ENCODE assay signal across 24 mouse cellular contexts in genomic region chr1:90552644-90553043, GRCm38 (mm10). TPM values are rescaled to one million over a fixed set of nuclear protein-coding genes. Genes with fewer than 3 reads are reported as not detected.
DNase-seq lines count a peak whose midpoint lies in the region; ATAC-seq lines count a peak whose summit lies in the region.
"Had no signal": no experiment of that assay in that cellular context is flagged by ENCODE, and none has a peak within 500 bp of the region (broad histone marks: within the 10 kb centered on the region; RNA-seq: fewer than 3 reads in every experiment).

No protein-coding gene starts in this region.

- ATAC-seq in heart, embryonic 13.5 days (ENCODE audit: extremely low read depth, insufficient number of reproducible peaks, low FRiP score, low TSS enrichment), result no peak
- ATAC-seq in embryonic facial prominence, embryonic 15.5 days (ENCODE audit: insufficient number of reproducible peaks, low FRiP score, low TSS enrichment, low read depth), result 0 out of 2 replicates have a peak, but pooled peaks have one; percentile 29
- ATAC-seq: CD4-positive, CD25-positive, alpha-beta regulatory T cell, adult 4 months; forebrain, embryonic 15.5 days; intestine, embryonic 15.5 days had no signal

- H3K9ac ChIP-seq in heart, embryonic 13.5 days, result no peak overlapping the region
- no peak overlapping the region for H3K9ac ChIP-seq in embryonic facial prominence, embryonic 15.5 days
- H3K9ac ChIP-seq: forebrain, embryonic 15.5 days; heart, embryonic 12.5 days; hindbrain, embryonic 14.5 days; intestine, embryonic 15.5 days had no signal

- H3K27me3 ChIP-seq in heart, embryonic 13.5 days (replicated peaks), result no peaks in the 10 kb centered on the region
- H3K27me3 ChIP-seq in embryonic facial prominence, embryonic 15.5 days, result no peaks in the 10 kb centered on the region
- H3K27me3 ChIP-seq: forebrain, embryonic 15.5 days; heart, embryonic 12.5 days; intestine, embryonic 15.5 days had no signal

- 0 out of 2 replicates have a peak overlapping the region, but pooled peaks have one; percentile 48 for H3K27ac ChIP-seq in heart, embryonic 13.5 days (replicated peaks)
- no peak overlapping the region; the same call in 1 of the 2 replicates for H3K27ac ChIP-seq in embryonic facial prominence, embryonic 15.5 days (replicated peaks)
- H3K27ac ChIP-seq: forebrain, embryonic 10.5 days; forebrain, embryonic 15.5 days; hindbrain, embryonic 14.5 days; intestine, embryonic 15.5 days had no signal

- H3K4me1 ChIP-seq in heart, embryonic 13.5 days, result 0 out of 2 replicates have a peak, but pooled peaks cover 2% of the 10 kb centered on the region
- H3K4me1 ChIP-seq in embryonic facial prominence, embryonic 15.5 days, result peaks cover 15% of the 10 kb centered on the region
- H3K4me1 ChIP-seq: forebrain, embryonic 15.5 days; intestine, embryonic 15.5 days had no signal

- no peak overlapping the region for H3K4me3 ChIP-seq in heart, embryonic 13.5 days
- H3K4me3 ChIP-seq in embryonic facial prominence, embryonic 15.5 days (replicated peaks), result no peak overlapping the region
- H3K4me3 ChIP-seq: erythroblast, embryonic 14.5 days; forebrain, embryonic 10.5 days; forebrain, embryonic 15.5 days; heart, embryonic 12.5 days; intestine, embryonic 15.5 days had no signal

- no peak for DNase-seq in heart, adult 8-10 months (ENCODE audit: low spot score)
- DNase-seq in 3T3-L1 (ENCODE audit: low read depth, low spot score) (peak; percentile 14), NIH3T3 (ENCODE audit: low read depth) (peak; percentile 50)
- DNase-seq in adrenal gland, postnatal 14 days, result no peak
- DNase-seq in frontal cortex, adult 2 months (ENCODE audit: extremely low spot score in 1 of 2, low spot score in 1 of 2), result no peak
- no peak for DNase-seq in gastrocnemius, postnatal 25 days
- DNase-seq: adrenal gland, postnatal 10 days; B cell, adult 2 months; cerebellum, adult 11-12 months; cerebellum, adult 9-10 months; cerebellum, postnatal 25 days; gastrocnemius, postnatal 10 days; heart, postnatal 4 days; kidney, adult 18-20 months had no signal

- no peaks in the 10 kb centered on the region for H3K9me3 ChIP-seq in heart, embryonic 13.5 days
- H3K9me3 ChIP-seq in embryonic facial prominence, embryonic 15.5 days (replicated peaks), result no peaks in the 10 kb centered on the region
- H3K9me3 ChIP-seq: forebrain, embryonic 10.5 days; forebrain, embryonic 15.5 days; intestine, embryonic 15.5 days had no signal

- H3K4me2 ChIP-seq in heart, embryonic 13.5 days, result no peak overlapping the region
- no peak overlapping the region for H3K4me2 ChIP-seq in embryonic facial prominence, embryonic 15.5 days (replicated peaks)
- H3K4me2 ChIP-seq: forebrain, embryonic 15.5 days; heart, embryonic 12.5 days; hindbrain, embryonic 14.5 days; intestine, embryonic 15.5 days had no signal

- H3K36me3 ChIP-seq in heart, embryonic 13.5 days, result no peaks in the 10 kb centered on the region
- no peaks in the 10 kb centered on the region for H3K36me3 ChIP-seq in embryonic facial prominence, embryonic 15.5 days
- H3K36me3 ChIP-seq: forebrain, embryonic 10.5 days; forebrain, embryonic 15.5 days; G1E; heart, embryonic 12.5 days; intestine, embryonic 15.5 days had no signal

- 60% methylated on average over 5 of the region's 6 CpGs for WGBS in heart, embryonic 13.5 days
- WGBS in embryonic facial prominence, embryonic 15.5 days, result 31% methylated on average over 6 of the region's 6 CpGs

RNA-seq across cellular contexts. Expression of gene Cops8, which starts 50.1 kb away (rescaled TPM):
- 108 and 121 TPM in 2 replicates for polyA plus RNA-seq in heart, embryonic 13.5 days (2015; fragmentation: Nextera tagmentation; extraction: Ambion mirVana)
- total RNA-seq in heart, adult 8-10 months (2022), result 100 to 1,000 TPM in 3 of 4 experiments, 10 to 100 TPM in 1; 94.8 to 119 (median 109) TPM
- 126 and 137 TPM in 2 replicates for polyA plus RNA-seq in embryonic facial prominence, embryonic 15.5 days (2015; fragmentation: Nextera tagmentation; extraction: Ambion mirVana)
- total RNA-seq in adrenal gland, postnatal 14 days (2021), result 66.4 and 72.3 TPM in 2 replicates
- polyA plus RNA-seq in frontal cortex, adult 2 months (2012; rRNA removed), result 103 and 112 TPM in 2 replicates
- total RNA-seq in gastrocnemius, postnatal 25 days (2021), result 10 to 100 TPM; 71.8 to 75.5 TPM

Comparison
In these comparisons a context has a peak if more than half of its experiments do, and no peak if none do; other contexts are left out.
1. DNase-seq: peak in 3T3-L1 (single experiment) and NIH3T3 (single experiment); none in heart, adult 8-10 months (single experiment), adrenal gland, postnatal 14 days (single experiment), frontal cortex, adult 2 months (0 of 2) and gastrocnemius, postnatal 25 days (single experiment).